Mouse (Mus musculus) thymus, adult 2 months (tissue): ENCODE measurements around the gene Ifit2.
"Not testable (repeated sequence)": the region's sequence is repeated elsewhere in the genome, so short reads cannot be mapped to it uniquely, and the experiment has no call there.

Source experiments
- CTCF ChIP-seq: fragments of 200-500 bp; IDR thresholded peaks from 2 replicates; pipeline ENCODE4 v1.5.1; 2012; ENCODE audit warnings: mild to moderate bottlenecking, control low read depth, low read length, moderate library complexity, borderline replicate concordance; ENCODE audit not compliant: control insufficient read depth, poor library complexity, insufficient read depth; ENCODE audit errors: extremely low read depth
- POLR2A ChIP-seq: fragments of 200-500 bp; IDR thresholded peaks from 2 replicates; pipeline ENCODE4 v1.6.1; 2012; ENCODE audit warnings: mild to moderate bottlenecking, low read length, control low read depth, moderate library complexity; ENCODE audit not compliant: control insufficient read depth, poor library complexity, insufficient read depth; ENCODE audit errors: extremely low read depth

DNA sequence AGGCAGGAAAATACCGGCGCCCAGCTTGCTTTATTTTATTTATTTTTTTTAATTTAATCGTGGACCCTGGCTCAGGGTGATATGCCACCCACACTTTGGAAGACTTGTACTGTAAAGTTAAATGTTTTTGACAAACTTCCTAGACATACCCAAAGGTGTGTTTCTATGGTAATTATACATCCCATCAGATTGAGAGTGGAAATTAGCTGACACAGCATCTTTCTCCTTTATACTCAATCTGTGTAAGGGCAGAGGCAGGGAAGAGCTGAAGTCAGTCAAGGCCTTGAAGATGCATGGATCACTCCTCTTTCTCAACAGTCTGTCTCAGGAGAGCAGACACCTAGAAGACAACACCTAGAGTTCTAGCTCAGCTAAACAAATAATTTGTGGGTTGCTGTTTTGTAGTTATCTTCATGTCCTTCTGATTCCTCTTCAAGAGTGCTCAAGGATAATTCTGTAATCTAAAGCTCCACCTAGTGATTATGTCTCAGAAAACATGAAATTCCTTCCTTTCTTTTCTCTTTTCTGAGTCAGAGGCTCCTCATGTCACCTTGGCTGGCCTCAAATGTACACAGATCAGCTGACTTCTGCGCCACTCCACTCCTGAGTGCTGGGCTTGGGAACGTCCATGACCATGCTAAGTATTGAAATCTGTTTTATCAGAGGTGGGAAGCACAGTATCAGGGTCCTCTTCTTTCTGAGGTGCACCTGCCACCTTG, 35.4 kb downstream of the Ifit2 start:
- TF ChIP-seq CTCF, POLR2A: not testable (repeated sequence)
